Mouse (Mus musculus): ENCODE measurements around the gene Piwil1. TPM values are rescaled to one million over a fixed set of nuclear protein-coding genes. Genes with fewer than 3 reads are reported as not detected.

Gene Piwil1
- total and polyA plus RNA-seq, 3 experiments, result not detected

GRCm38 (mm10) chr5:128660101-128660500, 42.2 kb upstream of the Piwil1 start:
- no peaks in the 10 kb centered on the region for H3K79me2 ChIP-seq (ENCODE audit: control insufficient read depth, insufficient read depth, low read length, poor library complexity)
- no peak for DNase-seq (ENCODE audit: low read depth, low spot score)
- H3K27ac ChIP-seq (ENCODE audit: control insufficient read depth, low read depth, low read length), result no peak overlapping the region
- H3K9me3 ChIP-seq (replicated peaks; ENCODE audit: insufficient read depth, low read length), result no peaks in the 10 kb centered on the region
- TF ChIP-seq JUND (IDR thresholded peaks at IDR 0.05; ENCODE audit: low read depth, low read length), result no peak
- TF ChIP-seq MAFK (IDR thresholded peaks at IDR 0.05; ENCODE audit: borderline replicate concordance, low read depth, low read length), result no peak
- H3K27me3 ChIP-seq (ENCODE audit: control insufficient read depth in 1 of 2, insufficient read depth in 2 of 2, low read length in 2 of 2), result no peaks in the 10 kb centered on the region
- H3K4me1 ChIP-seq (ENCODE audit: control insufficient read depth in 1 of 2, insufficient read depth in 2 of 2, low read length in 2 of 2), result no peaks in the 10 kb centered on the region
- no peak overlapping the region for H3K4me3 ChIP-seq (ENCODE audit: control insufficient read depth in 1 of 2, insufficient read depth in 1 of 2, low read depth in 2 of 2, low read length in 2 of 2)
- no peak overlapping the region for H3K9ac ChIP-seq (ENCODE audit: control insufficient read depth, low read depth, low read length, poor library complexity, severe bottlenecking)
- H3K36me3 ChIP-seq (ENCODE audit: control insufficient read depth in 1 of 2, insufficient read depth in 2 of 2, low read length in 2 of 2), result no peaks in the 10 kb centered on the region

GRCm38 (mm10) chr5:128662881-128663280, 39.4 kb upstream of the Piwil1 start:
- peak; percentile 3 for DNase-seq (ENCODE audit: low read depth, low spot score)
- H3K9me3 ChIP-seq (replicated peaks; ENCODE audit: insufficient read depth, low read length), result no peaks in the 10 kb centered on the region
- no peak overlapping the region for H3K27ac ChIP-seq (ENCODE audit: control insufficient read depth, low read depth, low read length)
- H3K4me3 ChIP-seq (ENCODE audit: control insufficient read depth in 1 of 2, insufficient read depth in 1 of 2, low read depth in 2 of 2, low read length in 2 of 2), result no peak overlapping the region
- H3K4me1 ChIP-seq (ENCODE audit: control insufficient read depth in 1 of 2, insufficient read depth in 2 of 2, low read length in 2 of 2), result no peaks in the 10 kb centered on the region
- H3K36me3 ChIP-seq (ENCODE audit: control insufficient read depth in 1 of 2, insufficient read depth in 2 of 2, low read length in 2 of 2), result no peaks in the 10 kb centered on the region
- no peaks in the 10 kb centered on the region for H3K27me3 ChIP-seq (ENCODE audit: control insufficient read depth in 1 of 2, insufficient read depth in 2 of 2, low read length in 2 of 2)
- no peak for TF ChIP-seq MAX (IDR thresholded peaks at IDR 0.05; ENCODE audit: low read length)
- TF ChIP-seq CTCF (IDR thresholded peaks at IDR 0.05 in 2 of 3, conservative IDR thresholded peaks at IDR 0.05 in 1 of 3; ENCODE audit: control insufficient read depth in 1 of 3, insufficient read depth in 1 of 3, low read depth in 2 of 3, low read length in 3 of 3, poor library complexity in 1 of 3, severe bottlenecking in 1 of 3), result peak in 1 of 3 experiments; percentile 23; a peak in 1 of 6 replicates
- H3K9ac ChIP-seq (ENCODE audit: control insufficient read depth, low read depth, low read length, poor library complexity, severe bottlenecking), result no peak overlapping the region
- H3K79me2 ChIP-seq (ENCODE audit: control insufficient read depth, insufficient read depth, low read length, poor library complexity), result no peaks in the 10 kb centered on the region

GRCm38 (mm10) chr5:128663976-128664375, 38.3 kb upstream of the Piwil1 start:
- no peaks in the 10 kb centered on the region for H3K9me3 ChIP-seq (replicated peaks; ENCODE audit: insufficient read depth, low read length)
- TF ChIP-seq USF1 (IDR thresholded peaks at IDR 0.05; ENCODE audit: low read depth, low read length) (no peak), UBTF (IDR thresholded peaks at IDR 0.05; ENCODE audit: borderline replicate concordance, insufficient read depth, low read depth, low read length) (no peak), POLR2AphosphoS5 (IDR thresholded peaks at IDR 0.05; ENCODE audit: borderline replicate concordance, low read depth, low read length) (no peak), MYB (IDR thresholded peaks at IDR 0.05; ENCODE audit: low read depth, low read length) (no peak), MAZ (IDR thresholded peaks at IDR 0.05; ENCODE audit: low read depth, low read length) (no peak), JUND (IDR thresholded peaks at IDR 0.05; ENCODE audit: low read depth, low read length) (no peak), RAD21 (IDR thresholded peaks at IDR 0.05; ENCODE audit: low read depth, low read length) (no peak), GATA1 (IDR thresholded peaks at IDR 0.05; ENCODE audit: low read depth, low read length) (no peak), EP300 (IDR thresholded peaks at IDR 0.05; ENCODE audit: low read depth in 1 of 2, low read length in 2 of 2) (no peak), KAT2A (conservative IDR thresholded peaks at IDR 0.05; ENCODE audit: low read depth, low read length) (no peak), POLR2A (IDR thresholded peaks at IDR 0.05; ENCODE audit: control insufficient read depth in 1 of 2, insufficient read depth in 1 of 2, low read depth in 1 of 2, low read length in 2 of 2, poor library complexity in 1 of 2) (no peak)
- no peaks in the 10 kb centered on the region for H3K4me1 ChIP-seq (ENCODE audit: control insufficient read depth in 1 of 2, insufficient read depth in 2 of 2, low read length in 2 of 2)
- H3K36me3 ChIP-seq (ENCODE audit: control insufficient read depth in 1 of 2, insufficient read depth in 2 of 2, low read length in 2 of 2), result no peaks in the 10 kb centered on the region
- no peaks in the 10 kb centered on the region for H3K27me3 ChIP-seq (ENCODE audit: control insufficient read depth in 1 of 2, insufficient read depth in 2 of 2, low read length in 2 of 2)
- no peak overlapping the region for H3K9ac ChIP-seq (ENCODE audit: control insufficient read depth, low read depth, low read length, poor library complexity, severe bottlenecking)
- no peak overlapping the region for H3K27ac ChIP-seq (ENCODE audit: control insufficient read depth, low read depth, low read length)
- no peaks in the 10 kb centered on the region for H3K79me2 ChIP-seq (ENCODE audit: control insufficient read depth, insufficient read depth, low read length, poor library complexity)
- no peak overlapping the region for H3K4me3 ChIP-seq (ENCODE audit: control insufficient read depth in 1 of 2, insufficient read depth in 1 of 2, low read depth in 2 of 2, low read length in 2 of 2)
- DNase-seq (ENCODE audit: low read depth, low spot score), result no peak
